In the genomic region with DNA sequence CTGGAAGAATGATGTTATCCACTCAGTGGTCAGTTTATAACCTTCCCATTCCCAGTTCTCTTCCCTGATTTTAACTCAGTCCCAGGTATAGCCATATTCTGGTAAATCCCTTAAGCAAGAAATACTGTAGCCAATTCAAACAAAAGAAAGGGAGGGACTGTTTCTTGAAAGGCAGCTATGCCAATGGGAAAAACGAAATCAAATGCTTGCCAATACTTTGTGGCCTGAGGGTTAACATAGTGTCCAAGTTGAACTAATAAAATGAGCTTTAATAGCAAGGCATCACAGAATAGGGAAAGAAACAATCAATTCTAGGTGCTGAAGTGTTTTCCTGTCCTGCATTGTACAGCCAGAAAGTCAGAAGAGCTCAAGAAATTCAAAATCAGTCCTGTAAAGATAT, we compare ENCODE assay signal across 25 mouse cellular contexts.
"Had no signal": no experiment of that assay in that cellular context is flagged by ENCODE, and none has a peak within 500 bp of the region (broad histone marks: within the 10 kb centered on the region; RNA-seq: fewer than 3 reads in every experiment).

No protein-coding gene starts in this region.

- DNase-seq: gastrocnemius, postnatal 14 days; gastrocnemius, postnatal 36 days; heart, adult 18-20 months; heart, postnatal 10 days; heart, postnatal 4 days; kidney, adult 18-20 months; kidney, adult 8-10 months; kidney, postnatal 10 days; kidney, postnatal 25 days; kidney, postnatal 4 days; left cerebral cortex, postnatal 4 days; liver, embryonic 13.5 days; liver, postnatal 0 days had no signal

- H3K4me1 ChIP-seq: heart, embryonic 10.5 days; heart, embryonic 12.5 days; hindbrain, embryonic 10.5 days; hindbrain, embryonic 12.5 days; intestine, embryonic 15.5 days; liver, embryonic 13.5 days; liver, embryonic 15.5 days had no signal

- ATAC-seq: hindbrain, embryonic 16.5 days; inflammation-experienced regulatory T-cells, adult 6 months; intestine, embryonic 15.5 days; intestine, postnatal 0 days; liver, postnatal 0 days had no signal

- H3K27ac ChIP-seq: heart, embryonic 10.5 days; hindbrain, embryonic 10.5 days; hindbrain, embryonic 12.5 days; hindbrain, embryonic 14.5 days; intestine, embryonic 15.5 days; layer of hippocampus, adult 2 months; limb, embryonic 12.5 days; liver, embryonic 13.5 days; liver, embryonic 15.5 days had no signal

- H3K4me3 ChIP-seq: heart, embryonic 10.5 days; heart, embryonic 12.5 days; hindbrain, embryonic 10.5 days; hindbrain, embryonic 12.5 days; intestine, embryonic 15.5 days; layer of hippocampus, adult 2 months; limb, embryonic 12.5 days; liver, embryonic 13.5 days; liver, embryonic 15.5 days had no signal

- H3K36me3 ChIP-seq: heart, embryonic 10.5 days; heart, embryonic 12.5 days; hindbrain, embryonic 10.5 days; hindbrain, embryonic 12.5 days; intestine, embryonic 15.5 days; limb, embryonic 12.5 days; liver, embryonic 13.5 days; liver, embryonic 15.5 days had no signal

- H3K9ac ChIP-seq: heart, embryonic 12.5 days; hindbrain, embryonic 12.5 days; hindbrain, embryonic 14.5 days; intestine, embryonic 15.5 days; limb, embryonic 12.5 days; liver, embryonic 13.5 days; liver, embryonic 15.5 days; liver, postnatal 0 days had no signal

- H3K9me3 ChIP-seq: heart, embryonic 10.5 days; heart, embryonic 12.5 days; hindbrain, embryonic 10.5 days; hindbrain, embryonic 12.5 days; intestine, embryonic 15.5 days; limb, embryonic 12.5 days; liver, embryonic 13.5 days; liver, embryonic 15.5 days had no signal

- H3K27me3 ChIP-seq: heart, embryonic 12.5 days; hindbrain, embryonic 12.5 days; intestine, embryonic 15.5 days; limb, embryonic 12.5 days; liver, embryonic 13.5 days; liver, embryonic 15.5 days had no signal

- H3K4me2 ChIP-seq: heart, embryonic 12.5 days; hindbrain, embryonic 12.5 days; hindbrain, embryonic 14.5 days; intestine, embryonic 15.5 days; limb, embryonic 12.5 days; liver, embryonic 13.5 days; liver, embryonic 15.5 days had no signal
